Mouse (Mus musculus) liver, embryonic 14.5 days (tissue): Measurements from ENCODE around the gene Gapvd1.

ENCODE experiments used
- CTCF ChIP-seq: IDR thresholded peaks from 2 replicates; pipeline ENCODE4 v1.5.1; 2016; ENCODE audit warnings: antibody characterized with exemption, low read depth, control low read depth
- EP300 ChIP-seq: IDR thresholded peaks from 2 replicates; pipeline ENCODE4 v1.6.1; 2016; ENCODE audit warnings: antibody characterized with exemption, low read depth

GRCm38 (mm10) chr2:34669203-34669746 is 85.8 kb downstream of the Gapvd1 start:
- no peak for TF ChIP-seq CTCF
- no peak for TF ChIP-seq EP300
